Mouse (Mus musculus) neural tube, embryonic 15.5 days (tissue): ENCODE data around the gene Itsn1. TPM values are rescaled to one million over a fixed set of nuclear protein-coding genes. Genes with fewer than 3 reads are reported as not detected.

Experiments used
- ATAC-seq: fragments of 200-750 bp; cut with Nextera tagmentation; 2 replicates; pipeline ENCODE4 v1.8.0; 2017; ENCODE audit warnings: mild to moderate bottlenecking, moderate TSS enrichment, moderate library complexity; ENCODE audit not compliant: low FRiP score
- H3K27ac ChIP-seq: fragments of 300-500 bp; sonication (generic); replicated peaks from 2 replicates; pipeline ENCODE4 v1.5.1; 2015; ENCODE audit warnings: mild to moderate bottlenecking, inconsistent platforms
- H3K27me3 ChIP-seq: fragments of 300-500 bp; sonication (generic); replicated peaks from 2 replicates; pipeline ENCODE4 v1.6.1; 2015; ENCODE audit warnings: inconsistent platforms
- H3K36me3 ChIP-seq: fragments of 300-500 bp; sonication (generic); 2 replicates; pipeline ENCODE4 v1.6.1; 2015; ENCODE audit warnings: inconsistent platforms
- H3K4me1 ChIP-seq: fragments of 300-500 bp; sonication (generic); 2 replicates; pipeline ENCODE4 v1.6.1; 2015; ENCODE audit warnings: inconsistent platforms
- H3K4me2 ChIP-seq: fragments of 300-500 bp; sonication (generic); 2 replicates; pipeline ENCODE4 v1.6.1; 2015; ENCODE audit warnings: inconsistent platforms, mild to moderate bottlenecking, moderate library complexity
- H3K4me3 ChIP-seq: fragments of 300-500 bp; sonication (generic); replicated peaks from 2 replicates; pipeline ENCODE4 v1.5.1; 2015; ENCODE audit warnings: mild to moderate bottlenecking, inconsistent platforms
- H3K9ac ChIP-seq: fragments of 300-500 bp; sonication (generic); replicated peaks from 2 replicates; pipeline ENCODE4 v1.6.1; 2015; ENCODE audit warnings: mild to moderate bottlenecking, inconsistent platforms
- H3K9me3 ChIP-seq: fragments of 300-500 bp; sonication (generic); replicated peaks from 2 replicates; pipeline ENCODE4 v1.6.1; 2016; ENCODE audit warnings: inconsistent platforms
- WGBS: fragments of 180-500 bp; shearing (Covaris S2); methylation state at CpG from one replicate; pipeline ENCODE4 v1.1.7; 2015; ENCODE audit warnings: mixed read lengths; 5-methylcytosine and 5-hydroxymethylcytosine counted together
- polyA plus RNA-seq: library from polyadenylated mRNA; unstranded; fragments of >200 nt; fragmentation: Nextera tagmentation; extraction: Ambion mirVana; gene quantifications from 2 replicates; pipeline ENCODE4 v1.2.1, GENCODE M21; 2015

Gene Itsn1
- polyA plus RNA-seq, 1 experiment from 2014 or later = 48.6 TPM

DNA sequence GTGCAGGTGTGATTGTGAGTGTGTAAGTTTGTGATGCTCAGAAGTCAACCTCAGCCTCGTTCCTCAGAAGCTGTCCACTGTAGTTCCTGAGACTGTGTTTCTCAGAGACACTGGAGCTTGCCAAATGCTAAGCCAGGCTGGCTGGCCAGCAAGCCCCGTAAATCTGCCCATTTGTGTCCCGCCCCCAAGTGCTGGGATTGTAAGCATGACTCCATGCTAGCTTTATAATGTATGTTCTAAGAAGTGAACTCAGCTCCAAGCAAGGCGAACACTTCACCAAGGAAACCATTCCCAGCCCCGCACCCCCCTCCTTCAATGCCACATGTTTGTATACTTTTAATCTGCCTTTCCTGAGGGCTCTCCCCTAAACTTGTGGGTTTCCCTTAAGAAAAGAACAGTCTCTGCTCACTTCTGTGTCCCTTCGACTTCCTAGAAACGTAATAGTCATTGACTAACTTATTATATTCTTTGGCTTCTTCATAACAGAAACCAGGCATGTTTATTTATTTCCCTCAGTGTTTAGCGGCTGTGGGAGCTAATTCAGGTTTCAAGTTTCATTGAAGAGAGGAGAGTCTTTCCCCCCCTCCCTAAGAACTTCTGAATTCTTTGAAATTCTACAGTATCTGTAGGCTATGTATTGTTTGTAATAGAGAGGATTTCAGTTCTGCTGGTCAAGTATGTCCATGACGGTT is 153.2 kb downstream of the Itsn1 start:
- H3K9ac ChIP-seq = no peak overlapping the region
- H3K4me3 ChIP-seq = no peak overlapping the region
- peaks cover 21% of the 10 kb centered on the region for H3K36me3 ChIP-seq
- peaks cover 27% of the 10 kb centered on the region for H3K4me1 ChIP-seq
- H3K27ac ChIP-seq = peak overlapping the region; percentile 72
- H3K27me3 ChIP-seq = no peaks in the 10 kb centered on the region
- ATAC-seq = peak; percentile 55; the same call in 1 of the 2 replicates
- no peak overlapping the region for H3K4me2 ChIP-seq
- 58% methylated on average over 9 of the region's 9 CpGs for WGBS
- no peaks in the 10 kb centered on the region for H3K9me3 ChIP-seq

DNA sequence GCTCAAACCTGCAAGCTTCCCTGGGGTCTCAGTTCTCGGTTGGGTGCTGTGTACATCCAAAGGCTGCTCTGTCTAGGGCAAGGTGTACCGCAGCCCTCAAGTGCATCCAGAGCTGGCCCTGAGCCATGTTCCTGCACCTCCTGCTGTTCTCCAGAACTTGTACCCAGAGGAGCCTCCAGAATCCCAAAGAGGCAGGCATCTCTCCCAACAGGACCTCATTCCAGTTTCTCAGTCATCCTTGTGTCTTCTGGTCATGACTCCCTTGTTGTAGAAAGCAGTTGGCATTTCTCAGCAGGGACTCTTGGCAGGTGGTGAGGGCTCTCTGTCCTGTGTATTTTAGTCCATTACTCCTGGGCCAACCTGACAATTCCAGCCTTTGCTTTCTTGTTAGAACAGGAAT is 154.6 kb downstream of the Itsn1 start:
- WGBS = 88% methylated on average over 2 of the region's 2 CpGs
- no peaks in the 10 kb centered on the region for H3K27me3 ChIP-seq
- H3K27ac ChIP-seq = peak overlapping the region; percentile 33; the same call in 1 of the 2 replicates
- peaks cover 27% of the 10 kb centered on the region for H3K4me1 ChIP-seq
- H3K9ac ChIP-seq = no peak overlapping the region
- H3K4me3 ChIP-seq = no peak overlapping the region
- no peak for ATAC-seq
- H3K36me3 ChIP-seq = peaks cover 25% of the 10 kb centered on the region
- no peak overlapping the region for H3K4me2 ChIP-seq
- no peaks in the 10 kb centered on the region for H3K9me3 ChIP-seq

DNA sequence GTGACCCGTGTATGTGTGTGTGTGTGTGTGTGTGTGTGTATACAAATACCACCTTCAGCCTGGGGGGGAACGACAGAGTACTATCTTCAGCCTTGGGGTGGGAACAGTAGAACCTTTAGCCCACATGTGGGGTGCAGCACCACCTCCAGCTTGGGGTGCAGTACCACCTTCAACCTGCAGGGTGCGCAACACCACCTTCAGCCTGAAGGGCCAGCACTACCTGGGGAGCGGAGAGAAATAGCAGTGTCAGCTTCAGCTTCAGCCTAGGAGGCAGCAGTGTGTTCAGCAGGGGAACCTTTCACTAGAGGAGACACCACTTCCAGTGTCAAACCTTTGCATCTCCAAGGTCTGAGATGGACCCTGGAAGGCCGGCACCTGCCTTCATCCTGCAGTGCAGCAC is 155.1 kb downstream of the Itsn1 start:
- no peak for ATAC-seq
- H3K4me2 ChIP-seq = no peak overlapping the region
- H3K27me3 ChIP-seq = no peaks in the 10 kb centered on the region
- H3K36me3 ChIP-seq = peaks cover 25% of the 10 kb centered on the region
- H3K4me1 ChIP-seq = peaks cover 27% of the 10 kb centered on the region
- H3K4me3 ChIP-seq = no peak overlapping the region
- 69% methylated on average over 5 of the region's 5 CpGs for WGBS
- peak overlapping the region; percentile 33; the same call in 1 of the 2 replicates for H3K27ac ChIP-seq
- no peaks in the 10 kb centered on the region for H3K9me3 ChIP-seq
- no peak overlapping the region for H3K9ac ChIP-seq

DNA sequence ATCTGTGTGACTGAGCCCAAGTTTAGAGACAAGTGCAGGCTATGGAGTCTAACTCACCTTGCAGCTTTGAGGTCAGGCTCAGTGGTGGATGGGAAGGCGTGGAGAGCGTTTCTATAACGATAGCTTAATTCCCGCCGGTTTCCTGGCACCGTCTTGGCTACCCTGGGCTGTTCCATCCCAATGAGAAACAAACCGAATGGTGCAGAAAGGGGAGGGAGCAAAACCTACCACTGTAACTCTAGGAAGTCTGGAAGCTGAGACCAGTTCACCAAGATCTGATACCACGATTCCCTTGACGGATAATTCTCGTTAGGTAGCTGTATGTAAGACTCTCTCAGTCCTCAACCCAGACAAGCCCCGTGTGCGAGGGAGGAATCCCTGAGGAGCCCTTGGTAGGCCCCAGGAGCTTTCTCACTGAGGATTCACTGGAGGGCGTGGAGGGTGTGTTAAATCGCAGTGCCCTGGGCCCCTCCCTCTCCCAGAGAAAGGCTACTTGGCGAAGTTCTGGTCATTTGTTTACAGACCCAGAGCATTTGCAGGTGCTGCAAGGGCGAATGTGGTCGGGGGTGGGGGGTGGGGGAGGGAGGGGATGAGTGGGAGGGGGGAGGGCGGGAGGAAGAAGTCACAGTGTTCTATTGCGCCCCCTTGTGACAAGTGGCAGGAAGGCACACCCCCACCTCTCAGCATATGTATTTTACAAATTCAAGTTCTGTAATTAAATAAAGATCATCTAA is 156.5 kb downstream of the Itsn1 start:
- Histone ChIP-seq H3K9me3 (no peaks in the 10 kb centered on the region), H3K27me3 (no peaks in the 10 kb centered on the region), H3K4me3 (no peak overlapping the region), H3K27ac (peak overlapping the region; percentile 75), H3K9ac (no peak overlapping the region), H3K36me3 (peaks cover 16% of the 10 kb centered on the region), H3K4me1 (peaks cover 31% of the 10 kb centered on the region), H3K4me2 (peak overlapping the region; percentile 29; the same call in 1 of the 2 replicates)
- WGBS = 10% methylated on average over 19 of the region's 19 CpGs
- ATAC-seq = peak; percentile 58

DNA sequence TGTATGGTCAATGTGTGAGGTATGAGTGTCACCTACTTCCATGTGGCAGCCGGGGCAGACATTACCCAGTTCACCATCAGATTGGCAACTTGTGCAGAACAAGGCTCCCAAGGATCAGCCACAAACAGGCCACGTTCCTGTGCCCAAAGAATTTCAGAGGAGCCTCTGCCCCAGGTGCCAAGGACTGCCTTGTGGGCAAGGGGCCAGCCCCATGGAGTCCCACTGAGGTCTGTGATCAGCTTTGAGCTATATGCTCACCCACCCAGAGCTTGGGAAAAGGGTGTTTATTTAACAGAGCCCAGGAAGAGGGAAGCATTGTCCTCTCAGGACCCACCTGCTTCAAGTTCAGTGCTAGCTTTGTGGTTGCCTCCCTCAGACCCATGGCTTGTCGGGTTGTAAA is 159.3 kb downstream of the Itsn1 start:
- H3K4me2 ChIP-seq = no peak overlapping the region
- peaks cover 9% of the 10 kb centered on the region for H3K36me3 ChIP-seq
- no peaks in the 10 kb centered on the region for H3K27me3 ChIP-seq
- H3K9me3 ChIP-seq = no peaks in the 10 kb centered on the region
- no peak overlapping the region for H3K27ac ChIP-seq
- ATAC-seq = no peak
- no peak overlapping the region for H3K9ac ChIP-seq
- H3K4me1 ChIP-seq = peaks cover 24% of the 10 kb centered on the region
- no peak overlapping the region for H3K4me3 ChIP-seq
- WGBS = 83% methylated on average over 3 of the region's 3 CpGs

DNA sequence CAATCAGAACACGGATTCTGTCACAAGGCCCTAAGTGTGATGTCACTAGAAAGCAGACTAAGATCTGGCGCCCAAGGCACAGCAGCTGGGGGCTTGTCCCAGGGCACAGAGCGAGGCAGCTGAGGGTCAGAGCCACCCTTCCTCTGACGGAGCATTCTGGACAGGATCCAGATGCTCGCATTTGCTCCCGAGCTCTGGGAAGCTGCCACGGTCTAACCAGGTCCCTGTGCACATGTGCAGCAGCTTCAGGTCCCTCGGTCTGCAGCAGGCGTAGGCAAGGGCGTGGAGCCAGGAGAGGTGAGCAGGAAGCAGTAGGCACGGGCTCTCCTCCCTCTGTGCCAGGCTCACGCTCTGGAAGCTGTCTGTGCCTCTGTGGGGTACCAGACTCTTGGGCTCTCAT is 160.8 kb downstream of the Itsn1 start:
- no peak overlapping the region for H3K4me3 ChIP-seq
- peaks cover 20% of the 10 kb centered on the region; the same call in 1 of the 2 replicates for H3K4me1 ChIP-seq
- H3K9me3 ChIP-seq = no peaks in the 10 kb centered on the region
- ATAC-seq = no peak
- WGBS = 57% methylated on average over 12 of the region's 12 CpGs
- no peak overlapping the region for H3K27ac ChIP-seq
- peaks cover 14% of the 10 kb centered on the region for H3K36me3 ChIP-seq
- no peak overlapping the region for H3K4me2 ChIP-seq
- no peak overlapping the region for H3K9ac ChIP-seq
- no peaks in the 10 kb centered on the region for H3K27me3 ChIP-seq

DNA sequence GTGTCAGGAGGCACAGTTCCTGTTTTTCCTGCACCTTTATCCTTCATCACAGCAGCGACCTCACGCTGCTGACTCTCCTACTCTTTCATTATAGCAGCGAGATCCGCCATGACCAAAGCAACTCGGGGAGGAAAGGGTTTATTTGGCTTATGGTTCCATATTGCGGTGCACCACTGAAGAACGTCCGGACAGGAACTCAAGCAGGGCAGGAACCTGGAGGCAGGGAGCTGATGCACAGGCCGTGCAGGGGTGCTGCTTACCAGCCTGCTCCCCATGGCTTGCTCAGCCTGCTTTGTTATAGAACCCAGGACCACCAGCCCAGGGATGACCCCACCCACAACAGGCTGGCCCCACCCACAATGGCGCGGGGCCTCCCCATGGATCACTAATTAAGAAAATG is 162.1 kb downstream of the Itsn1 start:
- WGBS = 83% methylated on average over 11 of the region's 11 CpGs
- ATAC-seq = no peak

DNA sequence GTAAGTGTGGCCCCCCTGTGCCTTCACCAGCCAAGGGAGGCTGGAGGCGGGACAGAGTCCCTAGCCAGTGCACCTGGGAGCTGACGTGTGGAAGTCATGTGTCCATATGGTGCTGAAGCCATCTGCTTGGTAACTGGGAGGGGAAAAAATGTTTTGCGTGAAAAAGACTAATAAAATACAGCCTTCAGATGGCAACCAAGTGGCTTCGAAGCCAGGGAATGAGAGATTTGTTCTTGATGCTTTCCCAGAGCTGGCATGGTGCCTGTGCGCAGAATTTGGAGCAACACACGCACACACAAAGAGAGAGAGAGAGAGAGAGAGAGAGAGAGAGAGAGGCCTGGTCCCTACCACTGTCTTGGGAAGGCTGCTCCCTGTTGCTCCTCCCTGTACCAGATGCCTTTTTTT is 167.3 kb downstream of the Itsn1 start:
- H3K4me1 ChIP-seq = peaks cover 16% of the 10 kb centered on the region
- peak overlapping the region; percentile 63 for H3K27ac ChIP-seq
- H3K4me2 ChIP-seq = no peak overlapping the region
- H3K9me3 ChIP-seq = no peaks in the 10 kb centered on the region
- no peak overlapping the region for H3K9ac ChIP-seq
- H3K36me3 ChIP-seq = peaks cover 25% of the 10 kb centered on the region
- no peak for ATAC-seq
- no peaks in the 10 kb centered on the region for H3K27me3 ChIP-seq
- 52% methylated on average over 6 of the region's 6 CpGs for WGBS
- H3K4me3 ChIP-seq = no peak overlapping the region

More for the DNA sequence above, 162.1 kb downstream of the Itsn1 start:
- Histone ChIP-seq H3K36me3 (peaks cover 14% of the 10 kb centered on the region), H3K27me3 (no peaks in the 10 kb centered on the region), H3K4me3 (no peak overlapping the region), H3K9me3 (no peaks in the 10 kb centered on the region), H3K4me2 (no peak overlapping the region), H3K4me1 (peaks cover 12% of the 10 kb centered on the region), H3K9ac (no peak overlapping the region), H3K27ac (no peak overlapping the region)

DNA sequence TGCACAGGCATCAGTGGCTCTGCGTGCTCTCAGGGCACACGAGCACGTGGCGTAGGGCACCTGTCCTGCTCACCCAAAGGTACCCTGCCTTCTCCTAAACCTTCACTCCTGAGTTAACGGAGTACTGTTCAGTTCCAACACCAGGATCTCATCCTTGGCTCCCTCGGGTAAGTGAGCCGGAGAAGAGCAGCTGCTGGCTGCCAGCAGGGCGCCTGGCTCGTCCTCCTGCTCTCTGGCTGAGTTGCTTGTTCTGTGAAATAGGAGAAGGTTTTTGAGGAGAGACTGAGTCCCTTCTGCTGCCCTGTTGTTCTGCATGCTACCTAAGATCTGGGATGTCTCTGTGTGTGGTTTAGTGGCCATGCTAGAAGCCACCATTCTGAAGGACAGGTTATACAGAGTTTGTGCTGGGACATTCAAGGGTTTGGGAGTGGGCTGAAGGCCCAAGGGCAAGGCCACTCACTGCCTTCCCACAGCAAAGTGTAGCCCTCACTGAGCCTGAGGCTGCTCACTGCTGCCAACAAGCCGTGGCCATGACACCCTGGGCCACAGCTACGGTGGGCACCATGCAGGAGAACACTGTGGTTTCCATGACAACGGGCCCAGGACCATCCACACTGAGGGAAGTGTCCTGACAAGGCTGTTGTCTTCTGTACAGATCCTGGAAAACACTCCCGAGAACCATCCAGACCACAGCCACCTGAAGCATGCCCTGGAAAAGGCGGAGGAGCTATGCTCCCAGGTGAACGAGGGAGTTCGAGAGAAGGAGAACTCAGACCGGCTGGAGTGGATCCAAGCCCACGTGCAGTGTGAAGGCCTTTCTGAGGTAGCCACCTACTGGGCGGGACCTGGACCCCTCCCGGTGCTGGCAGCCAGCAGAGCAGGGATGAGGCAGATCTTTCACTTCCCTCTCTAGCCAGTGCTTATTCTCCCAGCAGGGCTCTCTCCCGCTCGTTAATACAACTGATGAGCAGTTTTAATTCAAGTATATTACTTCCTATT is 170.1 kb downstream of the Itsn1 start:
- H3K4me1 ChIP-seq = peaks cover 16% of the 10 kb centered on the region
- peaks cover 42% of the 10 kb centered on the region for H3K36me3 ChIP-seq
- H3K27ac ChIP-seq = peak overlapping the region; percentile 18; the same call in 1 of the 2 replicates
- WGBS = 56% methylated on average over 22 of the region's 22 CpGs
- no peaks in the 10 kb centered on the region for H3K9me3 ChIP-seq
- H3K4me3 ChIP-seq = no peak overlapping the region
- H3K27me3 ChIP-seq = no peaks in the 10 kb centered on the region
- no peak overlapping the region for H3K9ac ChIP-seq
- no peak overlapping the region for H3K4me2 ChIP-seq
- ATAC-seq = peak; percentile 39; the same call in 1 of the 2 replicates

DNA sequence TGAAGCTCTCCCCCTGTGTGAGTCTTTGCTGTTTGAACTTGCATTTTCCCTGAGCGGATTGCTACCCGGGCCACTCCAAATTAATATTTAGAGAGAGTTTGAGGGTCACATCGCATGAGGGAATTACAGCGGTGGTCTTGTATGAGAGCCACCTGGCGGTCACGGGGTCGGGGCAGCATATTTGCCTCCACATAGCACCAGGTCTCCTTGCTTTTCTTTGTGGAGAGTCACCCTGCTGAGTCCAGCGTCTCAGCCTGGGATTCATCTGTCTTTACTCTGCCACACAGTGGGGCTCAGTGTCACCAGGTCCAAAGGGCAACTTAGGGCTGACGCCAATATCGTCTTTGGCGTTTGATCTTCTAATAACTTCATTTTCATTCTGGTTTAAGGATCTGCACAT is 171.2 kb downstream of the Itsn1 start:
- Histone ChIP-seq H3K4me2 (no peak overlapping the region), H3K36me3 (peaks cover 43% of the 10 kb centered on the region)
- 60% methylated on average over 11 of the region's 11 CpGs for WGBS

DNA sequence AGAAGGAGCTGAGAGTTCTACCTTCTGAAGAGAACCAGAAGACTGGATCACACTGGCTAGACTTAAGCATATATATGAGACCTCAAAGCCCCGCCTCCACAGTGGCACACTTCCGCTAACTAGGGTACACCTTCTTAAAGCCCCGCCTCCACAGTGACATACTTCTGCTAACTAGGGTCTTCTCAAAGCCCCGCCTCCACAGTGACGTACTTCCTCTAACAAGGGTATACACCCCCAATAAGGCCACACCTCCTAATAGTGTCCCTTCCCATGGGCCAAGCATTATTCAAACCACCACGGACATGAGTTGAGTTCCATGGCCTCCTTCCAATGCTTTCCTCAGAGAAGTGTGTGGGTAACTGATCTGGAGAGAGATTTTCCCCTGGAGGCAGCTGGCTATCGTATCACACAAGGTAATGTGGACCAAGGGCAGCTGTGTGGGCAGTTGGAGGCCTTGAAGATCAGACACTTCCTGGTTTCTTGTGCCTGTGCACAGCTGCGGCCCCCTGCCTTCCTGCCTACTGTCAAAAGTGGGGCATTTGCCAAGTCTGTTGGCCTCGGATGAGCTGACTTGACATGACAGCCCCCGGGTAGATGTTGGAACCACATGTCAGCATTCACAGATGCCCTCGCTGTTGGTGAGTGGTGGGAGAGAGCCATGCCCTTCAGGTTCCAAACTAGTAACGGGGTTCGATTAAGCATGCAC is 174.9 kb downstream of the Itsn1 start:
- H3K4me1 ChIP-seq = peaks cover 7% of the 10 kb centered on the region
- 90% methylated on average over 13 of the region's 13 CpGs for WGBS
- ATAC-seq = no peak
- no peak overlapping the region for H3K9ac ChIP-seq
- H3K36me3 ChIP-seq = peaks cover 36% of the 10 kb centered on the region
- no peaks in the 10 kb centered on the region for H3K27me3 ChIP-seq
- H3K9me3 ChIP-seq = no peaks in the 10 kb centered on the region
- H3K4me2 ChIP-seq = no peak overlapping the region
- H3K4me3 ChIP-seq = no peak overlapping the region
- H3K27ac ChIP-seq = no peak overlapping the region

More for the DNA sequence above, 171.2 kb downstream of the Itsn1 start:
- Histone ChIP-seq H3K27me3 (no peaks in the 10 kb centered on the region), H3K4me1 (peaks cover 16% of the 10 kb centered on the region), H3K9ac (no peak overlapping the region), H3K4me3 (no peak overlapping the region), H3K9me3 (no peaks in the 10 kb centered on the region), H3K27ac (no peak overlapping the region)
- no peak for ATAC-seq
